In the genomic region with DNA sequence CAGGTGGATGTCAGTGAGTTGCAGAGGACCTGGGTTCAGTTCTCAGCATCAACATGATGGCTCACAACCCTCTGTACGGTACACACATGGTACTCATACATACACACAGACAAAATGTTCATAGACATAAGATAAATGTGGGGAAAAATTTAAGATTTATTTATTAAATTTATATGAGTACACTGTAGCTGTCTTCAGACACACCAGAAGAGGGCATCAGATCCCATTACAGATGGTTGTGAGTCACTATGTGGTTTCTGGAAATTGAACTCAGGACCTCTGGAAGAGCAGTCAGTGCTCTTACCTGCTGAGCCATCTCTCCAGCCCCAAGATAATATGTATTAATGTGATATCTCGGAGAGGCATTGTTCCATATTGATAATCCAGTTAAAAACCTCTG, we compare ENCODE assay signal across 6 mouse cellular contexts. TPM values are rescaled to one million over a fixed set of nuclear protein-coding genes. Genes with fewer than 3 reads are reported as not detected.
DNase-seq lines count a peak whose midpoint lies in the region; ATAC-seq and TF ChIP-seq lines count a peak whose summit lies in the region.
"Not testable (repeated sequence)": the region's sequence is repeated elsewhere in the genome, so short reads cannot be mapped to it uniquely, and the experiment has no call there.
"Had no signal": no experiment of that assay in that cellular context is flagged by ENCODE, and none has a peak within 500 bp of the region (broad histone marks: within the 10 kb centered on the region; RNA-seq: fewer than 3 reads in every experiment).

No protein-coding gene starts in this region.

- H3K27me3 ChIP-seq in Patski; heart, adult 2 months (ENCODE audit: control insufficient read depth, insufficient read depth, low read length): not testable (repeated sequence)

- POLR2A ChIA-PET in Patski (lab: Charles Lee): interaction anchor here (0.6 kb wide), 1 partner anchor 126 kb away, joined by 3 read pairs; no protein-coding TSS in a partner anchor

- not testable (repeated sequence) for TF ChIP-seq EP300 in heart, adult 2 months (IDR thresholded peaks at IDR 0.05; ENCODE audit: insufficient read depth, low read depth, low read length)

- H3K27ac ChIP-seq in gastrocnemius, adult 2 months: peak overlapping the region; percentile 87
- not testable (repeated sequence) for H3K27ac ChIP-seq in heart, adult 2 months; layer of hippocampus, adult 2 months; left cerebral cortex, adult 2 months

- H3K36me3 ChIP-seq in heart, adult 2 months (ENCODE audit: control insufficient read depth, insufficient read depth, low read length): not testable (repeated sequence)

- CTCF ChIA-PET in Patski (lab: Charles Lee): interaction anchor here (1.5 to 3.7 kb wide), 4 partner anchors 10 to 50 kb away, joined by 4 to 21 read pairs (median 5); no protein-coding TSS in a partner anchor

- 93% methylated on average over 2 of the region's 2 CpGs for WGBS in heart, adult 2 months

- TF ChIP-seq CTCF in Patski (IDR thresholded peaks at IDR 0.05): peak; percentile 55
- peak; percentile 16; the same call in 1 of the 2 replicates for TF ChIP-seq CTCF in gastrocnemius, adult 2 months (IDR thresholded peaks at IDR 0.05)
- TF ChIP-seq CTCF in heart, adult 2 months (IDR thresholded peaks at IDR 0.05): peak; percentile 37
- TF ChIP-seq CTCF in layer of hippocampus, adult 2 months (conservative IDR thresholded peaks at IDR 0.05): peak; percentile 59
- peak; percentile 27 for TF ChIP-seq CTCF in left cerebral cortex, adult 2 months (IDR thresholded peaks at IDR 0.05)

- intact Hi-C loops in gastrocnemius, adult 2 months (cut with DNase I); heart, adult 2 months (cut with DNase I): not testable (repeated sequence)
- intact Hi-C loops in left cerebral cortex, adult 2 months (cut with DNase I): loop anchor here (5.0 kb wide), 1 partner anchor 42 kb away; no protein-coding TSS in a partner anchor

- ATAC-seq in Patski: not testable (repeated sequence)

- not testable (repeated sequence) for H3K79me2 ChIP-seq in heart, adult 2 months (replicated peaks; ENCODE audit: control insufficient read depth, insufficient read depth, low read length)

- in situ Hi-C loops in Patski (cut with MboI; ENCODE audit: low pct_unique_long_range_greater_than_20kb): not testable (repeated sequence)

- not testable (repeated sequence) for TF ChIP-seq POLR2A in heart, adult 2 months (IDR thresholded peaks at IDR 0.05; ENCODE audit: insufficient read depth, low read depth, low read length)

- not testable (repeated sequence) for H3K4me1 ChIP-seq in heart, adult 2 months (ENCODE audit: control insufficient read depth, insufficient read depth, low read length)

- not testable (repeated sequence) for DNase-seq in Patski (ENCODE audit: low read depth, low spot score); gastrocnemius, adult 2 months; heart, adult 2 months; layer of hippocampus, adult 2 months (ENCODE audit: low spot score in 2 of 2); left cerebral cortex, adult 2 months (ENCODE audit: extremely low spot score in 1 of 2, low spot score in 2 of 2)

- peak overlapping the region; percentile 73 for H3K4me3 ChIP-seq in gastrocnemius, adult 2 months
- H3K4me3 ChIP-seq in heart, adult 2 months; layer of hippocampus, adult 2 months; left cerebral cortex, adult 2 months: not testable (repeated sequence)

- H3K9ac ChIP-seq in heart, adult 2 months (ENCODE audit: low read depth, low read length): not testable (repeated sequence)

RNA-seq across cellular contexts. Expression of a gene that starts 21.1 kb away (rescaled TPM):
- polyA plus RNA-seq in Patski (2021): 3.3 TPM
- total RNA-seq in gastrocnemius, adult 2 months (2021): 10 to 100 TPM; 22.1 to 34.4 TPM
- 10 to 100 TPM; 10.2 to 12.4 TPM for total RNA-seq in heart, adult 2 months (2021)
- polyA plus RNA-seq in heart, adult 2 months (2012; rRNA removed): 7.3 and 12.0 TPM in 2 replicates
- total RNA-seq in layer of hippocampus, adult 2 months (2021): 10 to 100 TPM; 34.7 to 38.8 TPM
- 10 to 100 TPM; 31.8 to 33.7 TPM for total RNA-seq in left cerebral cortex, adult 2 months (2021)
- polyA plus RNA-seq: G1E had no signal

RNA-seq across cellular contexts. Expression of a gene that starts 47.9 kb away (rescaled TPM):
- polyA plus RNA-seq in Patski (2021): 72.5 TPM
- 100 to 1,000 TPM in 1 of 2 experiments, 10 to 100 TPM in 1; 95.9 to 112 TPM for total RNA-seq in gastrocnemius, adult 2 months (2021)
- 10 to 100 TPM; 56.6 to 61.0 TPM for total RNA-seq in heart, adult 2 months (2021)
- 42.2 and 83.2 TPM in 2 replicates for polyA plus RNA-seq in heart, adult 2 months (2012; rRNA removed)
- 100 to 1,000 TPM; 162 to 170 TPM for total RNA-seq in layer of hippocampus, adult 2 months (2021)
- 100 to 1,000 TPM; 166 to 172 TPM for total RNA-seq in left cerebral cortex, adult 2 months (2021)

RNA-seq across cellular contexts. Expression of a gene that starts 58.6 kb away (rescaled TPM):
- 121 TPM for polyA plus RNA-seq in Patski (2021)
- 10 to 100 TPM in 1 of 2 experiments, 1 to 10 TPM in 1; 9.0 to 10.8 TPM for total RNA-seq in gastrocnemius, adult 2 months (2021)
- total RNA-seq in heart, adult 2 months (2021): 10 to 100 TPM; 17.6 to 18.9 TPM
- polyA plus RNA-seq in heart, adult 2 months (2012; rRNA removed): 11.2 and 18.2 TPM in 2 replicates
- 100 to 1,000 TPM; 149 to 156 TPM for total RNA-seq in layer of hippocampus, adult 2 months (2021)
- 100 to 1,000 TPM; 148 to 158 TPM for total RNA-seq in left cerebral cortex, adult 2 months (2021)

Comparison
In these comparisons a context has a peak if more than half of its experiments do, and no peak if none do; other contexts are left out.
1. RNA of a gene that starts 58.6 kb away (total RNA-seq): 148 to 158 TPM in left cerebral cortex, adult 2 months and 149 to 156 TPM in layer of hippocampus, adult 2 months; 17.6 to 18.9 TPM in heart, adult 2 months and 9.0 to 10.8 TPM in gastrocnemius, adult 2 months; every median in the first group is over 4 times any median in the second.
2. Peak in every context shown above with its lines, with median percentiles within 50 percentile points of each other: CTCF ChIP-seq.